Mouse (Mus musculus): ENCODE measurements around the gene Pa2g4.

DNA sequence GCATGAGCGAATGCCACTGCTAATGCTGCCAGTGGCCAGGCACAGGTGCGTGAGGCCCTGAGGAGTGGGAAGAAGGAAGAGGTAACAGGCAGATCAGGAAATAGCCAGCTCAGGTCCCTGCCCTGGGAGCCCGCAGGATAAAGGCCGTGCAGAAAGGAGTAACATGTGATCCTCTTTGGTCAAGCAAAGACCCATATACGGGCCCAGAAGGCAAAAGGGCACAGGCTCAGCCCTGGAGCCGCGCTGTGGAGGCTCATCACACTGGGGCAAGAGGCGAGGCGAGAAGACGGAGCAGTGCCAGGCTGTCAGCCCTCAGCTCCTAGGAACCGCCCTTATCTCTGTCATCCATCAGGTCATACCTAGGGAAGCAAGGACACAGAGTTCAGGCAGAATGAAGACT lies 55.5 kb downstream of the Pa2g4 start:
- TF ChIP-seq CTCF (IDR thresholded peaks at IDR 0.05; ENCODE audit: low read depth) (no peak), EP300 (IDR thresholded peaks at IDR 0.05; ENCODE audit: low read depth) (no peak)
